Mouse (Mus musculus) myocyte (in vitro differentiated cells): ENCODE results near the gene Cacng5. TPM values are rescaled to one million over a fixed set of nuclear protein-coding genes. Genes with fewer than 3 reads are reported as not detected.

Experiments used
- H3K27me3 ChIP-seq: one replicate; pipeline ENCODE4 v1.6.1; 2011; ENCODE audit not compliant: control insufficient read depth, insufficient read depth, insufficient read length
- H3K36me3 ChIP-seq: one replicate; pipeline ENCODE4 v1.6.1; 2011; ENCODE audit not compliant: control insufficient read depth, insufficient read depth
- H3K4me2 ChIP-seq: one replicate; pipeline ENCODE4 v1.6.1; 2011; ENCODE audit warnings: low read depth, control low read depth
- H3K4me3 ChIP-seq: one replicate; pipeline ENCODE4 v1.5.1; 2011; ENCODE audit warnings: mild to moderate bottlenecking, control low read depth, moderate library complexity
- H3K79me2 ChIP-seq: one replicate; pipeline ENCODE4 v1.6.1; 2011; ENCODE audit not compliant: control insufficient read depth, insufficient read depth
- H3ac ChIP-seq: one replicate; pipeline ENCODE4 v1.6.1; 2011; ENCODE audit not compliant: control insufficient read depth, insufficient read length
- CEBPB ChIP-seq: IDR thresholded peaks from 2 replicates; pipeline ENCODE4 v1.6.1; 2011; ENCODE audit warnings: mild to moderate bottlenecking, moderate library complexity; ENCODE audit not compliant: poor library complexity, insufficient read depth, severe bottlenecking
- E2F4 ChIP-seq: IDR thresholded peaks from one replicate; pipeline ENCODE4 v1.6.1; 2011; ENCODE audit warnings: mild to moderate bottlenecking, control low read depth, moderate library complexity; ENCODE audit not compliant: insufficient read depth
- MAX ChIP-seq: IDR thresholded peaks from one replicate; pipeline ENCODE4 v1.6.1; 2011; ENCODE audit warnings: low read depth, mild to moderate bottlenecking, control low read depth
- MYOD1 ChIP-seq, 3 experiments: IDR thresholded peaks; one replicate each; pipeline ENCODE4 v1.6.1; 2011; ENCODE audit warnings: control low read depth in 2 of 3, low read depth in 2 of 3, mild to moderate bottlenecking in 2 of 3, moderate library complexity in 1 of 3; ENCODE audit not compliant: insufficient read length in 2 of 3, control insufficient read depth in 1 of 3
- MYOG ChIP-seq, 3 experiments: IDR thresholded peaks; one replicate each; pipeline ENCODE4 v1.6.1; 2011; ENCODE audit warnings: control low read depth in 2 of 3, low read depth in 2 of 3, mild to moderate bottlenecking in 2 of 3; ENCODE audit not compliant: insufficient read length in 2 of 3, control insufficient read depth in 1 of 3, insufficient read depth in 1 of 3
- POLR2A ChIP-seq: IDR thresholded peaks from one replicate; pipeline ENCODE4 v1.6.1; 2011; ENCODE audit warnings: low read depth, mild to moderate bottlenecking, control low read depth, moderate library complexity; ENCODE audit not compliant: insufficient read length
- POLR2AphosphoS2 ChIP-seq: IDR thresholded peaks from one replicate; pipeline ENCODE4 v1.6.1; 2011; ENCODE audit warnings: low read depth, control low read depth; ENCODE audit not compliant: insufficient read length
- REST ChIP-seq: IDR thresholded peaks from one replicate; pipeline ENCODE4 v1.6.1; 2011; ENCODE audit warnings: mild to moderate bottlenecking, control low read depth, moderate library complexity; ENCODE audit not compliant: insufficient read depth, insufficient read length
- SRF ChIP-seq: IDR thresholded peaks from one replicate; pipeline ENCODE4 v1.6.1; 2011; ENCODE audit warnings: low read depth; ENCODE audit not compliant: control insufficient read depth, insufficient read length
- TCF12 ChIP-seq: IDR thresholded peaks from one replicate; pipeline ENCODE4 v1.6.1; 2011; ENCODE audit warnings: mild to moderate bottlenecking, control low read depth; ENCODE audit not compliant: poor library complexity, insufficient read depth, severe bottlenecking
- TCF3 ChIP-seq: IDR thresholded peaks from one replicate; pipeline ENCODE4 v1.6.1; 2011; ENCODE audit warnings: low read depth, control low read depth; ENCODE audit not compliant: insufficient read length
- USF1 ChIP-seq: IDR thresholded peaks from one replicate; pipeline ENCODE4 v1.6.1; 2011; ENCODE audit warnings: low read depth, mild to moderate bottlenecking, control low read depth, moderate library complexity
- polyA plus RNA-seq: library from polyadenylated mRNA; unstranded; fragments of >200 nt; fragmentation: generic; extraction: Trizol; gene quantifications from one replicate; pipeline ENCODE4 v1.2.1, GENCODE M21; 2012; ENCODE audit warnings: missing spikeins

Gene Cacng5
- polyA plus RNA-seq, 1 experiment: not detected

DNA sequence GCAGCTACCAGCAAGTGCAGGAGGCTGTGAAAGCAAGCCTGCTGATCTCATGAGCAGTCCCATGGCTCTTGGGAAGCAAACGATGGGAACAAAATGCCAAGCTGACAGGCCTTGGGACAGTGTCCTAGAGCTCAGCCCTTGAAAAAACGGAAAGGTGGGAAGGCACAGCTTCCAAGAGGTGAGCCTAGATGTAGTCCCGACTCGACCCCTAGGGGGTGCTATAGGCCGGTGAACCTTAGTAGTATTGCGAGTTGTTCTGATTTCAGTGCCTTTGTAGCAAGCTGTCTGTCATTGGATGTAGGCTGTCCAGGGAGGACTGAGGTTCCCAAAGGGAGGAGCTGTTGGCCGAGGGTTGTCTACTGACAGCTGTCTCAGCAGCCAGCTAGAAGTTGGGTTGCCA, 49.7 kb downstream of the Cacng5 start:
- H3K4me2 ChIP-seq: no peak overlapping the region
- no peak overlapping the region for H3K4me3 ChIP-seq
- no peak for TF ChIP-seq POLR2AphosphoS2
- TF ChIP-seq MYOG (IDR thresholded peaks at IDR 0.05; ENCODE audit: control insufficient read depth in 1 of 3, insufficient read depth in 1 of 3, insufficient read length in 2 of 3, low read depth in 2 of 3): no peak
- TF ChIP-seq USF1: no peak
- TF ChIP-seq TCF12: no peak
- TF ChIP-seq SRF: no peak
- TF ChIP-seq REST: no peak
- TF ChIP-seq POLR2A: no peak
- TF ChIP-seq E2F4: no peak
- TF ChIP-seq TCF3: no peak
- TF ChIP-seq MAX: no peak
- TF ChIP-seq MYOD1 (IDR thresholded peaks at IDR 0.05; ENCODE audit: control insufficient read depth in 1 of 3, insufficient read length in 2 of 3, low read depth in 2 of 3): no peak
- no peak for TF ChIP-seq CEBPB
- H3K27me3 ChIP-seq: peaks cover under 1% of the 10 kb centered on the region
- no peaks in the 10 kb centered on the region for H3K36me3 ChIP-seq
- H3K79me2 ChIP-seq: no peaks in the 10 kb centered on the region
- H3ac ChIP-seq: no peak overlapping the region

DNA sequence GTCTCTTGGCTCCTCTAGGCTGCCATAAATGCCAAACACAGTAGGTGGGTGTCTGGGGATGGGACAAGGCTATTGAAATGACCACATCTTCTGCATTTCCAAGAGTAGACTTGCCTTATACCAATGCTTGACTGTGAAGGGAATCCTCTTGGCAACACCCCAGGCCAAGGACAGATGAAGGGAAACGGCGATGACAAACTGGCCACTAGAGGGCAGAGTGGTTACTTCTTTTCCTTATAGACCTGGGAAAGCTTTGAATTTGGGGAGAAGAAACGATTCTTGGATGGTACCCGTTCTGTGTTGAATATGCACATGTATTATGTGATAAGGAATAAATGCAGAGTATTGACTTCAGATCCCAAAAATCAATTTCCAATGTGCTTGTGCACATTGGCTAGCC, 50.8 kb downstream of the Cacng5 start:
- H3K79me2 ChIP-seq: no peaks in the 10 kb centered on the region
- TF ChIP-seq TCF3 (no peak), POLR2A (no peak), USF1 (no peak), REST (no peak), MYOG (IDR thresholded peaks at IDR 0.05; ENCODE audit: control insufficient read depth in 1 of 3, insufficient read depth in 1 of 3, insufficient read length in 2 of 3, low read depth in 2 of 3) (no peak), MAX (no peak), MYOD1 (IDR thresholded peaks at IDR 0.05; ENCODE audit: control insufficient read depth in 1 of 3, insufficient read length in 2 of 3, low read depth in 2 of 3) (no peak)

DNA sequence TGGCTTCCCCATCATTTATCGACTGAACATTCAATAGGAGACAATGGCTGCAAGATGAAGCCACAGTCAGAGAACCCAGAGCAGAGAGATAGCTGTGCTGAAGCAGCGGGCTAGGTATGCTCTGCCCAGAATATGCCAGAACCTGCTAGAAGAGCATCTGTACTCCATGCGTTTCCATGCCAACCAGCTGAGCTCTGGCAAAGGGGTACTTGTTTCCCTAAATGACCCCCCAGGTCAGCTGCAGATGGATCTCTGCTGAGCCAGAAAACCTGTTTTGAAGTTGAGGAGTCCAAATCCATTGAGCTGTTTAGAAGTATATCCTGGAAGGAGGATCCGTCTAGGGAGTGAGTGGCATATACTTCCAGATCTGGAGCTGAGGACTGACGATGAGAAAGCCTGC, 53.1 kb downstream of the Cacng5 start:
- Histone ChIP-seq H3K36me3 (no peaks in the 10 kb centered on the region), H3K27me3 (peaks cover 5% of the 10 kb centered on the region)
- TF ChIP-seq MAX (no peak), USF1 (no peak), CEBPB (no peak), MYOG (IDR thresholded peaks at IDR 0.05; ENCODE audit: control insufficient read depth in 1 of 3, insufficient read depth in 1 of 3, insufficient read length in 2 of 3, low read depth in 2 of 3) (no peak), POLR2AphosphoS2 (no peak), TCF3 (no peak), REST (no peak), POLR2A (no peak), E2F4 (no peak), SRF (no peak), TCF12 (no peak), MYOD1 (IDR thresholded peaks at IDR 0.05; ENCODE audit: control insufficient read depth in 1 of 3, insufficient read length in 2 of 3, low read depth in 2 of 3) (no peak)

More for the DNA sequence above, 50.8 kb downstream of the Cacng5 start:
- no peak overlapping the region for H3K4me3 ChIP-seq
- no peak overlapping the region for H3K4me2 ChIP-seq
- no peaks in the 10 kb centered on the region for H3K36me3 ChIP-seq
- no peak overlapping the region for H3ac ChIP-seq
- peaks cover 5% of the 10 kb centered on the region for H3K27me3 ChIP-seq

DNA sequence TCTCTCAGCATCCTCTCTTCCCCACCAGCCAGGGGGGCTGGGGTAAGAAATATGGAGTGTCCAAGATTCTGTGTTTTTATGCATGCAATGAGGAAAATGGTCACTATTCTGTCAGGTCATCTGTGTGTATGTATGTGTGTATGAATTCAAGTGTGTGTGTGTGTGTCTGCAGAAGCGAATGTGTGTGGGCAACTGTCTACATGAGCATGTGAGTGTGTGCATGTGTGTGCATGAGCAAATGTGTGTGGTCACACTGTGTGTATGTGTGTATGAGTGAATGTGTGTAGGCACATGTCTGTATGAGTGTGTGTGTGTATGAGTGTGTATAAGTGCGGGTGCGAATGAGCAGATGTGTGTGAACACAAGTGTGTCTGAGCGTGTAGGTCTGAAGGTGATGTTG, 55.0 kb downstream of the Cacng5 start:
- Histone ChIP-seq H3K4me2 (no peak overlapping the region), H3K27me3 (peaks cover 7% of the 10 kb centered on the region), H3ac (no peak overlapping the region)

More for the DNA sequence above, 53.1 kb downstream of the Cacng5 start:
- Histone ChIP-seq H3K79me2 (no peaks in the 10 kb centered on the region), H3K4me3 (no peak overlapping the region), H3K4me2 (no peak overlapping the region), H3ac (no peak overlapping the region)

DNA sequence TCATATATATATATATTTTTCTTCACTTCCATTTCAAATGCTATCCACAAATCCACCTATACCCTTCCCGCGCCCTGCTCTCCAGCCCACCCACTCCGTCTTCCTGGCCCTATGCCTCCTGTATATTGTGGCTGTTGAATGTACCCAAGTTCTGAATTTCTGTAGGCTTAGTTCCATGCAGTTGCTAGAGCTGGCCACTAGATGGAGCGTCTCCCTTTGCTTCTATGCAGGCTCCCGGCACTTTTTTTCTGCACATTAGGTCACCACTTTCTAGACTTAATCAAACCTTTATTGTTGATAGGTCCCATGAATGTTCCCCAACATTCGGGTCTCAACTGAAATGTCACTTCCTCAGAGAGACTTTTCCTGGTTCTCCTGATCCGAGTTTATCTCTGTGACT, 55.6 kb downstream of the Cacng5 start:
- TF ChIP-seq REST: no peak
- no peak for TF ChIP-seq USF1
- TF ChIP-seq TCF12: no peak
- no peak for TF ChIP-seq MAX
- no peak for TF ChIP-seq POLR2A
- Histone ChIP-seq H3K4me2 (no peak overlapping the region), H3K27me3 (peaks cover 8% of the 10 kb centered on the region), H3ac (no peak overlapping the region), H3K79me2 (no peaks in the 10 kb centered on the region), H3K4me3 (no peak overlapping the region), H3K36me3 (no peaks in the 10 kb centered on the region)

More for the DNA sequence above, 55.0 kb downstream of the Cacng5 start:
- no peak overlapping the region for H3K4me3 ChIP-seq
- TF ChIP-seq POLR2A (no peak), TCF3 (no peak), REST (no peak), USF1 (no peak), POLR2AphosphoS2 (no peak), MYOD1 (IDR thresholded peaks at IDR 0.05; ENCODE audit: control insufficient read depth in 1 of 3, insufficient read length in 2 of 3, low read depth in 2 of 3) (no peak), MYOG (IDR thresholded peaks at IDR 0.05; ENCODE audit: control insufficient read depth in 1 of 3, insufficient read depth in 1 of 3, insufficient read length in 2 of 3, low read depth in 2 of 3) (no peak), E2F4 (no peak)
- H3K79me2 ChIP-seq: no peaks in the 10 kb centered on the region
- H3K36me3 ChIP-seq: no peaks in the 10 kb centered on the region
